Mouse (Mus musculus) embryonic facial prominence, embryonic 11.5 days (tissue): ENCODE measurements at regions not wholly inside any gene's neighbourhood (a gene's known extent, or its start where the extent isn't known, plus 50 kb on each side); places are given as distances from the start of the nearest gene placed in this dataset.

Experiments used
- ATAC-seq: fragments of 200-750 bp; cut with Nextera tagmentation; replicated peaks from 2 replicates; pipeline ENCODE4 v1.8.0; 2017; ENCODE audit warnings: low read depth; ENCODE audit not compliant: insufficient number of reproducible peaks, low FRiP score, low TSS enrichment
- DNase-seq: peaks from one replicate; pipeline ENCODE4 v3.0.0-alpha.2; 2015; ENCODE audit warnings: low spot score
- H3K27ac ChIP-seq: fragments of 300-500 bp; sonication (generic); replicated peaks from 2 replicates; pipeline ENCODE4 v1.5.1; 2014; ENCODE audit warnings: mild to moderate bottlenecking, low read depth, low read length, control low read depth
- H3K27me3 ChIP-seq: fragments of 300-500 bp; sonication (generic); 2 replicates; pipeline ENCODE4 v1.6.1; 2014; ENCODE audit warnings: mild to moderate bottlenecking, low read length, moderate library complexity, mixed read lengths; ENCODE audit not compliant: control insufficient read depth, insufficient read depth
- H3K36me3 ChIP-seq: fragments of 300-500 bp; sonication (generic); replicated peaks from 2 replicates; pipeline ENCODE4 v1.6.1; 2014; ENCODE audit warnings: low read depth, mild to moderate bottlenecking, low read length, moderate library complexity, mixed read lengths; ENCODE audit not compliant: control insufficient read depth, insufficient read depth
- H3K4me1 ChIP-seq: fragments of 300-500 bp; sonication (generic); 2 replicates; pipeline ENCODE4 v1.6.1; 2014; ENCODE audit warnings: low read length, mixed read lengths; ENCODE audit not compliant: control insufficient read depth, insufficient read depth
- H3K4me2 ChIP-seq: fragments of 300-500 bp; sonication (generic); 2 replicates; pipeline ENCODE4 v1.6.1; 2014; ENCODE audit warnings: low read depth, mild to moderate bottlenecking, control low read depth, low read length, moderate library complexity
- H3K4me3 ChIP-seq: fragments of 300-500 bp; sonication (generic); 2 replicates; pipeline ENCODE4 v1.5.1; 2014; ENCODE audit warnings: low read depth, low read length, control low read depth
- H3K9ac ChIP-seq: fragments of 300-500 bp; sonication (generic); replicated peaks from 2 replicates; pipeline ENCODE4 v1.6.1; 2014; ENCODE audit warnings: mild to moderate bottlenecking, control low read depth, low read length
- H3K9me3 ChIP-seq: fragments of 300-500 bp; sonication (generic); replicated peaks from 2 replicates; pipeline ENCODE4 v1.6.1; 2016; ENCODE audit warnings: mild to moderate bottlenecking, low read length, inconsistent platforms, mixed read lengths; ENCODE audit not compliant: control insufficient read depth
- WGBS: fragments of 180-500 bp; shearing (Covaris S2); extraction: QIAGEN DNeasy Blood & Tissue Kit; methylation state at CpG from one replicate; pipeline ENCODE4 v1.1.7; 2014; 5-methylcytosine and 5-hydroxymethylcytosine counted together

- H3K9ac ChIP-seq, result no peak overlapping the region
- DNase-seq (no peak), ATAC-seq (no peak)
- H3K4me3 ChIP-seq, result no peak overlapping the region
- H3K27me3 ChIP-seq, result no peaks in the 10 kb centered on the region
- H3K36me3 ChIP-seq, result no peaks in the 10 kb centered on the region
- no peak overlapping the region for H3K27ac ChIP-seq
- H3K9me3 ChIP-seq, result no peaks in the 10 kb centered on the region
- 57% methylated on average over 10 of the region's 10 CpGs for WGBS
- no peak overlapping the region for H3K4me2 ChIP-seq
- no peaks in the 10 kb centered on the region for H3K4me1 ChIP-seq
Measured at GRCm38 (mm10) chr1:128535537-128536150, 56.4 kb downstream of the Cxcr4 start.

- Histone ChIP-seq H3K27ac (no peak overlapping the region), H3K9ac (no peak overlapping the region), H3K36me3 (no peaks in the 10 kb centered on the region), H3K4me2 (no peak overlapping the region), H3K27me3 (no peaks in the 10 kb centered on the region), H3K4me3 (no peak overlapping the region), H3K9me3 (no peaks in the 10 kb centered on the region), H3K4me1 (no peaks in the 10 kb centered on the region)
- ATAC-seq, result no peak
- peak; percentile 51 for DNase-seq
- 4% methylated on average over 4 of the region's 4 CpGs for WGBS
Measured at GRCm38 (mm10) chr1:128532632-128533031, 59.5 kb downstream of the Cxcr4 start.

- DNase-seq (no peak), ATAC-seq (no peak)
- H3K36me3 ChIP-seq, result no peaks in the 10 kb centered on the region
Measured at GRCm38 (mm10) chr1:128529808-128530545, 62.1 kb downstream of the Cxcr4 start.

GRCm38 (mm10) chr1:128519234-128519633 lies 72.9 kb downstream of the Cxcr4 start:
- no peak overlapping the region for H3K4me2 ChIP-seq
- H3K4me3 ChIP-seq, result no peak overlapping the region
- ATAC-seq, result no peak
- H3K36me3 ChIP-seq, result no peaks in the 10 kb centered on the region
- H3K27ac ChIP-seq, result no peak overlapping the region
- no peak overlapping the region for H3K9ac ChIP-seq
- DNase-seq, result no peak
- no peaks in the 10 kb centered on the region for H3K4me1 ChIP-seq
- WGBS, result 90% methylated on average over 4 of the region's 4 CpGs
- no peaks in the 10 kb centered on the region for H3K9me3 ChIP-seq
- H3K27me3 ChIP-seq, result no peaks in the 10 kb centered on the region

More at GRCm38 (mm10) chr1:128529808-128530545, 62.1 kb downstream of the Cxcr4 start:
- H3K4me1 ChIP-seq, result no peaks in the 10 kb centered on the region
- no peak overlapping the region for H3K9ac ChIP-seq
- no peak overlapping the region for H3K27ac ChIP-seq
- no peak overlapping the region for H3K4me2 ChIP-seq
- H3K27me3 ChIP-seq, result no peaks in the 10 kb centered on the region
- no peak overlapping the region for H3K4me3 ChIP-seq
- 83% methylated on average over 4 of the region's 4 CpGs for WGBS
- H3K9me3 ChIP-seq, result no peaks in the 10 kb centered on the region

GRCm38 (mm10) chr1:128518514-128518913 lies 73.6 kb downstream of the Cxcr4 start:
- no peaks in the 10 kb centered on the region for H3K36me3 ChIP-seq
- H3K27me3 ChIP-seq, result no peaks in the 10 kb centered on the region
- H3K9me3 ChIP-seq, result no peaks in the 10 kb centered on the region
- DNase-seq (no peak), ATAC-seq (no peak)
- H3K27ac ChIP-seq, result no peak overlapping the region
- no peak overlapping the region for H3K9ac ChIP-seq
- no peaks in the 10 kb centered on the region for H3K4me1 ChIP-seq
- no peak overlapping the region for H3K4me3 ChIP-seq
- no peak overlapping the region for H3K4me2 ChIP-seq
- WGBS, result 89% methylated on average over 5 of the region's 5 CpGs

GRCm38 (mm10) chr1:128517351-128517750 lies 74.7 kb downstream of the Cxcr4 start:
- WGBS, result 84% methylated on average over 1 of the region's 1 CpGs

GRCm38 (mm10) chr1:128514327-128514726 lies 77.8 kb downstream of the Cxcr4 start:
- Histone ChIP-seq H3K27me3 (no peaks in the 10 kb centered on the region), H3K4me2 (no peak overlapping the region), H3K9me3 (no peaks in the 10 kb centered on the region), H3K36me3 (no peaks in the 10 kb centered on the region), H3K27ac (no peak overlapping the region), H3K9ac (no peak overlapping the region), H3K4me1 (no peaks in the 10 kb centered on the region), H3K4me3 (no peak overlapping the region)
- no peak for DNase-seq
- ATAC-seq, result no peak
- 91% methylated on average over 1 of the region's 1 CpGs for WGBS

More at GRCm38 (mm10) chr1:128517351-128517750, 74.7 kb downstream of the Cxcr4 start:
- H3K27ac ChIP-seq, result no peak overlapping the region
- ATAC-seq (no peak), DNase-seq (no peak)
- H3K4me3 ChIP-seq, result no peak overlapping the region
- no peaks in the 10 kb centered on the region for H3K4me1 ChIP-seq
- H3K9ac ChIP-seq, result no peak overlapping the region
- no peaks in the 10 kb centered on the region for H3K27me3 ChIP-seq
- H3K4me2 ChIP-seq, result no peak overlapping the region
- no peaks in the 10 kb centered on the region for H3K9me3 ChIP-seq
- no peaks in the 10 kb centered on the region for H3K36me3 ChIP-seq

- H3K27ac ChIP-seq, result no peak overlapping the region
- H3K4me3 ChIP-seq, result no peak overlapping the region
- ATAC-seq (no peak), DNase-seq (no peak)
- no peaks in the 10 kb centered on the region for H3K36me3 ChIP-seq
- no peak overlapping the region for H3K9ac ChIP-seq
- H3K4me1 ChIP-seq, result no peaks in the 10 kb centered on the region
- no peak overlapping the region for H3K4me2 ChIP-seq
- no peaks in the 10 kb centered on the region for H3K27me3 ChIP-seq
- 74% methylated on average over 2 of the region's 2 CpGs for WGBS
- H3K9me3 ChIP-seq, result no peaks in the 10 kb centered on the region
Measured at GRCm38 (mm10) chr1:128513911-128514310, 78.2 kb downstream of the Cxcr4 start.
